Mouse (Mus musculus): ENCODE data around the gene Pllp.

DNA sequence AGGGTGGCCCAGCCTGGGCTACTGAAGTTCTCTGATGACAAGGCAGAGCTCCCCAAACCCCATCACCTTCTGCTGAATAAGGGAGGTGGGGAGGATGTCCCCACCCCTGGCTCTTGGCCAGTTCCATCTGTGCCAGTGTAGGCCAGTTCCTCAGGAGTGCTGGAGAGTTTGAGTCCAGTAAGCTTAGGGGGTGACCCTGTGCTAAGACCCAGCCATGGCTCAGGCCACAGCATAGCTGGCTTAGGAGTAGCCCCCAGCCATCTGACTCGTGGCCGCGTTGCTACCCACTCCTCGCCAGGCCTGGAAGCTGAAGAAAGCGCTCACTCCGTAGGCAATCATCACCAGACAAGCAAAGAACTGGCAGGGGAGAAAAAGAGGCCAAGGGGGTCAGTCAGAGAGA, 20.2 kb downstream of the Pllp start:
- no peak for TF ChIP-seq CTCF (IDR thresholded peaks at IDR 0.05; ENCODE audit: insufficient read depth, low read depth, low read length)
- no peak for TF ChIP-seq POLR2A (IDR thresholded peaks at IDR 0.05; ENCODE audit: insufficient read depth, low read depth, low read length)
